Mouse (Mus musculus) G1E (cell line): ENCODE results near the gene Coq8b. TPM values are rescaled to one million over a fixed set of nuclear protein-coding genes. Genes with fewer than 3 reads are reported as not detected.

Source experiments
- ATAC-seq: 2 replicates; pipeline ENCODE4 v1.8.0; 2016; ENCODE audit warnings: mild to moderate bottlenecking; ENCODE audit not compliant: insufficient number of reproducible peaks, poor library complexity, low FRiP score, severe bottlenecking; ENCODE audit errors: extremely low read depth
- DNase-seq: peaks from one replicate; pipeline ENCODE4 v3.0.0; 2012; ENCODE audit warnings: low spot score
- H3K27me3 ChIP-seq: 2 replicates; pipeline ENCODE4 v1.6.1; 2012; ENCODE audit warnings: mild to moderate bottlenecking, low read length, inconsistent platforms; ENCODE audit not compliant: insufficient read depth
- H3K36me3 ChIP-seq: replicated peaks from 2 replicates; pipeline ENCODE3; 2012; ENCODE audit warnings: mild to moderate bottlenecking, inconsistent platforms
- H3K4me1 ChIP-seq: 2 replicates; pipeline ENCODE4 v1.6.1; 2012; ENCODE audit warnings: low read depth, low read length, inconsistent platforms, mixed read lengths; ENCODE audit not compliant: insufficient read depth
- H3K4me3 ChIP-seq: 2 replicates; pipeline ENCODE4 v1.5.1; 2012; ENCODE audit warnings: low read depth, mild to moderate bottlenecking, inconsistent platforms, low read length, moderate library complexity, mixed read lengths
- H3K9me3 ChIP-seq: replicated peaks from 2 replicates; pipeline ENCODE4 v1.6.1; 2012; ENCODE audit warnings: inconsistent platforms
- CTCF ChIP-seq: IDR thresholded peaks from 2 replicates; pipeline ENCODE4 v1.5.1; 2012; ENCODE audit warnings: low read depth, low read length, inconsistent platforms, mixed read lengths
- GATA1 ChIP-seq: IDR thresholded peaks from 2 replicates; pipeline ENCODE4 v1.6.1; 2012; ENCODE audit warnings: borderline replicate concordance, low read length, inconsistent platforms, mixed read lengths
- GATA2 ChIP-seq: IDR thresholded peaks from 2 replicates; pipeline ENCODE4 v1.6.1; 2012; ENCODE audit warnings: low read depth, low read length, inconsistent platforms, borderline replicate concordance
- POLR2AphosphoS5 ChIP-seq: IDR thresholded peaks from 2 replicates; pipeline ENCODE4 v1.6.1; 2012; ENCODE audit warnings: low read depth, low read length, inconsistent platforms; ENCODE audit not compliant: insufficient replicate concordance
- TAL1 ChIP-seq: conservative IDR thresholded peaks from 2 replicates; pipeline ENCODE4 v1.6.1; 2012; ENCODE audit warnings: low read depth, low read length, inconsistent platforms, mixed read lengths
- polyA plus RNA-seq: library from polyadenylated mRNA; stranded (reverse); fragments of >175 nt; gene quantifications from 2 replicates; pipeline ENCODE4 v1.2.3, GENCODE M21; 2012
- total RNA-seq, 2 experiments: library from RNA; stranded (forward) in 1 of 2; stranded (reverse) in 1 of 2; fragments of 200-1000 nt in 1 of 2; fragments of >200 nt in 1 of 2; fragmentation: Nextera tagmentation in 1 of 2; gene quantifications; 2 replicates each; pipeline ENCODE4 v1.2.3; 2014 to 2017

Gene Coq8b
- total and polyA plus RNA-seq, 3 experiments, result 25.3 to 62.2 (median 30.4) TPM

DNA sequence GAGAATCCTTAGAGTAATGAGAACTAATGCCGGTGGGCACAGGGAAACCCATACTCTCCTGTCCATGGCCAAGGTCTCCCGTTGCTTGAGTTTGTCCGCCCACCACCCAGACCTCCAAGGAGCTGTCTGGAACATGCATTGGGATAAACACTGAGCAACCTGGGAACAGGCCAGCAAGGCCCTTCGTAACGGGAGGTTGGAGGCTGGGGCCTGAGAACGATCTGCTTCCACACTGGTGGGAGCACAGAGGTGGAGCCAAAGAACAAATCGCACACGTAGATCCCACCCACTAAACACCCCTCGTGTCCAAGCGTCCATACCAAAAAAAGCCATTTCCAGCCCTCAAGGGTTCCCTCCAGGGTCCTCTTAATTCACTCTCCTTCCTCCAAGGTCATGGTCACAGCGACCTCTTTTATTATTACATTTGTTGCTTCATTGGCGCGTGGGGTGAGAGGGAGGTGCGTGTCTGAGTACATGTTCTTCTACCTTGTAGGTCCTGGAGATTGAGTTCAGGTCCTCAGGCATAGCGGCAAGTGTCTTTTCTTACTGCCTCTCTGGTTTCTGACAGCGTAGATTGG, 65.3 kb downstream of the Coq8b start:
- ATAC-seq (no peak), DNase-seq (no peak)
- Histone ChIP-seq H3K4me3 (no peak overlapping the region), H3K4me1 (no peaks in the 10 kb centered on the region; the same call in 1 of the 2 replicates), H3K27me3 (peaks cover 9% of the 10 kb centered on the region; the same call in 1 of the 2 replicates), H3K9me3 (no peaks in the 10 kb centered on the region), H3K36me3 (no peaks in the 10 kb centered on the region)
- TF ChIP-seq POLR2AphosphoS5 (no peak), CTCF (no peak), GATA1 (no peak), TAL1 (no peak), GATA2 (no peak)

DNA sequence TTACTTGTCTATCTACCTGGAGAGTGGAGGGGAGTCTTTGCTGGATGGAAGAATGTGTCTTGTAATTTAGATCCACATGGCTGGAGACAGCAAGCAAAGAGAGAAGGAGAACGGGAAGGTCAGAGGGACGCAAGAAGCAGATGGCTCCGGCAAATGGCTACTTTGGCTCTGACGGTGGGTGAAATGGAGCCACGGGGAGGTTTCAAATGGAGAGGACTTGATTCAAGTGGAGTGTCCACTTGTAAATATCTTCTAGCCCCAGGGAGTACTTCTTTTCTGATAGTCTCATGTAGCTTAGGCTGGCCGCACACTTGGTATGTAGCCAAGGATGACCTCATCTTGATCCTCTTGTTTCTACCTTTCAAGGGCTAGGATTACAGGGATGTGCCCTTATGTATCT, 66.0 kb downstream of the Coq8b start:
- DNase-seq (no peak), ATAC-seq (no peak)
- TF ChIP-seq POLR2AphosphoS5 (no peak), GATA2 (no peak), TAL1 (no peak), GATA1 (no peak), CTCF (no peak)
- no peaks in the 10 kb centered on the region for H3K36me3 ChIP-seq
- peaks cover 7% of the 10 kb centered on the region; the same call in 1 of the 2 replicates for H3K27me3 ChIP-seq
- H3K4me3 ChIP-seq, result no peak overlapping the region
- H3K9me3 ChIP-seq, result no peaks in the 10 kb centered on the region
- H3K4me1 ChIP-seq, result no peaks in the 10 kb centered on the region; the same call in 1 of the 2 replicates

DNA sequence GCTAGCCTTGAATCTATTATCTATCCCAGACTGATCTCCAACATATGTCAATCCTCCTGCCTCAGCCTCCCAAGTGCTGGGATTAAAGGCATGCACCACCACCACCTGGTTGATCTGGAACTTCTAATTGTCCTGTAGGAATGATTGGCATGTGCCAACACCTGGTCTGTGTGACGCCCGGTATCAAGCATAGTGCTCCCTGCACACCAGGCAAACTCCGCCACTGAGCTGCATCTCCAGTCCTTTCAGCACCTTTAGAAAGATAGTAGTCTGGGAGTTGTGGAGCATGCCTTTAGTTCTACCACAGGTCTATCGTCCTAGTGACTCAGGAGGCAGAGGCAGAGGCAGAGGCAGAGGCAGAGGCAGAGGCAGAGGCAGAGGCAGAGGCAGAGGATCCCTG, 67.5 kb downstream of the Coq8b start:
- no peak for ATAC-seq
- Histone ChIP-seq H3K9me3 (no peaks in the 10 kb centered on the region), H3K4me3 (no peak overlapping the region), H3K27me3 (peaks cover 9% of the 10 kb centered on the region; the same call in 1 of the 2 replicates), H3K4me1 (no peaks in the 10 kb centered on the region; the same call in 1 of the 2 replicates), H3K36me3 (no peaks in the 10 kb centered on the region)
- DNase-seq, result no peak
- TF ChIP-seq POLR2AphosphoS5, result no peak
- TF ChIP-seq GATA2, result no peak
- no peak for TF ChIP-seq CTCF
- no peak for TF ChIP-seq GATA1
- no peak for TF ChIP-seq TAL1

DNA sequence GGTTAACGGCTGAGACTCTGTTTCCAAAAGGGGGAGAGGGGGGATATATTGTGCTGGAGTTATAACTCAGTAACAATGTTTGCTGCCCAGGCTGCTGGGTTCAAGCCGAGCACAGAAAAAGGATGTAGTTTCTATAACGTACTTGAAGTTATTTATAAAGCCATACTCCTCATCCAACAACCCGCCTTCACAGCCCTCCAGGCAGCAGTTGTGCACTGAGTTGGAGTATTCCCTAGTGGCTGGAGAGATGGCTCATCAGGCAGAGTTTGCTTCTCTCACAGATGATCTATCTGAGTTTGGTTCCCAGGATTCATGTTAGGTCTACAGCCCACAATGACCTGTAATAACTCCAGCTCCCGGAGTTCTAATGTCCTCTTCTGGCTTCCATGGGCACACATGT, 68.0 kb downstream of the Coq8b start:
- ATAC-seq (no peak), DNase-seq (no peak)
- Histone ChIP-seq H3K4me1 (no peaks in the 10 kb centered on the region; the same call in 1 of the 2 replicates), H3K9me3 (no peaks in the 10 kb centered on the region), H3K27me3 (peaks cover 10% of the 10 kb centered on the region; the same call in 1 of the 2 replicates), H3K36me3 (no peaks in the 10 kb centered on the region), H3K4me3 (no peak overlapping the region)
- TF ChIP-seq TAL1, result no peak
- TF ChIP-seq GATA2, result no peak
- no peak for TF ChIP-seq CTCF
- TF ChIP-seq GATA1, result no peak
- TF ChIP-seq POLR2AphosphoS5, result no peak

DNA sequence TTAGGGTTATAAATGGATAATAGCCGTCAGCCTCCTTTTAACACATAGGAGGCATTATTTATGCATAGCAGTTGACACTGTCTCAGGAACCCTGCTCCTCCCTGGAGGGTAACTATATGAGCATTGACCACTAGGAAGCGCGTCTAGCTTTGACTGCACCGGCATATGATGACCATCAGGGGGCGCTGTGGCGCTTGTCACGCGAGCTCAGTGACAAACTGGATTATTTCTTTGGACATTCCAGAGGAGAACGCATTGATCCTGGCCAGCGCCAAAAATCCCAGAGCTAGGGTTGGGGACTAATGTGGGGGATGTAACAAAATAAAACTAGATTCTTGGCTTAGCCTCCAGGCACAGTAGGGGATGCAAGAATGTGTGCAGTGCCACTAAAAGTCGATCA, 69.3 kb downstream of the Coq8b start:
- H3K4me1 ChIP-seq, result no peaks in the 10 kb centered on the region; the same call in 1 of the 2 replicates
- peaks cover 10% of the 10 kb centered on the region; the same call in 1 of the 2 replicates for H3K27me3 ChIP-seq
- no peak for TF ChIP-seq GATA1
- TF ChIP-seq GATA2, result no peak
- no peak for TF ChIP-seq POLR2AphosphoS5
- TF ChIP-seq TAL1, result no peak
- no peak for TF ChIP-seq CTCF
- DNase-seq (no peak), ATAC-seq (no peak)
- no peak overlapping the region for H3K4me3 ChIP-seq
- H3K9me3 ChIP-seq, result no peaks in the 10 kb centered on the region
- no peaks in the 10 kb centered on the region for H3K36me3 ChIP-seq

DNA sequence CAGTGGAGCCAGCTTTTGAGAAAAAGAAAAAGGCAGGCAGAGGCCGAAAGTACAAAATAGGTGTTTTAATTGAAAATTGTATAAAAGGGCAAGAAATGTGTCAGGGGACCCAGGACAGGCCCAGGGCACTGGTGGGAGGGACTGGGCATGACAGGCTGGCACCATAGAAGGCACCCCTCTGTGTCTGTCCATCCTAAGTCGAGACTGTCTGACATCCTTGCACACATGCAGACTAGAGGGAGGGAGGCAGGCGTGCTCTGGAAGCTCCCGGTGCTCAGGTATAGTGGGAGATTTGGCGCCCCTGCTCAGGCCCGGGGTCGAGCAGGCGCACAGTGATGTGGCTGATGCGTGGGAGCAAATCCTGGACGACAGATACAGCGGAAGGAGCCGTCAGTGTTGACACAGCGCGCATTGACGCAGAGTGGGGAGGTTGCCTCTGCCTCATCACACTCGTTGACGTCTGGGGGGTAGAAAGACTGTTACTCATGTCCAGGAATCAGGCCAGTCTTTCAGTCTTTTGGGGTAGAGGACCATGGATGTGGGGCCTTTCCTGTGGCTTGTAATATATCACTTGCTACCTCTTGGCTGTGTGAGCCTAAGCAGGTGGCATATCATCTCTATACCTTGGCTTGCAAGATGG, 72.4 kb downstream of the Coq8b start:
- Histone ChIP-seq H3K9me3 (no peaks in the 10 kb centered on the region), H3K4me1 (peaks cover 8% of the 10 kb centered on the region), H3K4me3 (no peak overlapping the region), H3K27me3 (peaks cover 19% of the 10 kb centered on the region), H3K36me3 (no peaks in the 10 kb centered on the region)
- no peak for TF ChIP-seq TAL1
- TF ChIP-seq CTCF, result no peak
- TF ChIP-seq POLR2AphosphoS5, result no peak
- TF ChIP-seq GATA2, result no peak
- no peak for TF ChIP-seq GATA1
- no peak for ATAC-seq
- DNase-seq, result no peak
